Mouse (Mus musculus): ENCODE data around the gene Ttll6. TPM values are rescaled to one million over a fixed set of nuclear protein-coding genes. Genes with fewer than 3 reads are reported as not detected.
A peak's percentile ranks its signal among the peaks of the same experiment; 100 is the strongest.

Gene Ttll6
- polyA plus RNA-seq, 1 experiment from 2014 or later: 0.25 TPM

- no peak overlapping the region for H3K27ac ChIP-seq (replicated peaks)
- ATAC-seq (replicated peaks): no peak
- H3K4me1 ChIP-seq: no peaks in the 10 kb centered on the region
- H3K4me2 ChIP-seq (replicated peaks): no peak overlapping the region
- H3K27me3 ChIP-seq: peaks cover 99% of the 10 kb centered on the region
- no peaks in the 10 kb centered on the region for H3K36me3 ChIP-seq
- H3K9ac ChIP-seq (replicated peaks): no peak overlapping the region
- no peaks in the 10 kb centered on the region for H3K9me3 ChIP-seq
- no peak overlapping the region for H3K4me3 ChIP-seq
Observed at GRCm38 (mm10) chr11:96184233-96184632, 50.6 kb downstream of the Ttll6 start.

- Histone ChIP-seq H3K9me3 (no peaks in the 10 kb centered on the region), H3K36me3 (no peaks in the 10 kb centered on the region), H3K27me3 (peaks cover 99% of the 10 kb centered on the region), H3K27ac (replicated peaks) (no peak overlapping the region), H3K4me2 (replicated peaks) (no peak overlapping the region), H3K4me3 (no peak overlapping the region), H3K9ac (replicated peaks) (no peak overlapping the region), H3K4me1 (no peaks in the 10 kb centered on the region)
- WGBS: 11% methylated on average over 4 of the region's 4 CpGs
- ATAC-seq (replicated peaks): no peak
Observed at GRCm38 (mm10) chr11:96187321-96187720, 53.7 kb downstream of the Ttll6 start.

DNA sequence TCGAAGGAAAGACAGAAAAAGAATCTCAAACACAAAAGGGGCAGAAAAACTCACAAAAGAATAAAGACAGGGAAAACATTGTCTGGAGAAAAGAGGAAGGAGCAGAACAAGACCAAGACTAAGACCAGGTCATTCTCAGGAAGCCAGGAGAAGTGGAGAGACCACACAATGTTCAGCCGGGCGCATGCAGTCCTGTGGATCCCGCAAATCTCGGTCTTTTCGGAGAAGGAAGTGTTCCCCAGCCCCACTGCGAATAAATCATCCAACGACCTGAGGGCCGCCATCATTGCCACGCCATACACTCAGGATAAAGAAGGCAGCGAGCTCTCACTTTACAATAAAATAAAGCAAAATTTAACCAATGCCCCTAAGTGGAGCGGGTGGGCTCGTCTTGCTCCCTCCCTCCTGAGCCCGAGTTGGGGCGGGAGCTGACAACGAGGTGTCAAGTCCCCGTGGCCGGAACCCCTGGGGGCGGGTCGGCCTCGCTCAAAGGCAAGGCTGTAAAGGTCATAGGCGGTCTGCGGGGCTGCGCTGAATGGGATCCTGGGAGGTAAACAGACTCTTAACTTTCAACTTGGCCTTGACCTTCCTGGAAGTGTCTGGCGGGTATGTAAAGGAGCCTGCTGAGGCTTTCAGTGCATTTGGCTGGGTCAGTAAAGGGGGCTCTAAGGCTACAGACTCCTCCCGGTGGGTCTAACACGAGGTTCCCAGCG is 56.4 kb downstream of the Ttll6 start:
- 1% methylated on average over 28 of the region's 28 CpGs for WGBS
- ATAC-seq (replicated peaks): no peak
- H3K4me1 ChIP-seq: 0 out of 2 replicates have a peak, but pooled peaks cover 3% of the 10 kb centered on the region
- no peaks in the 10 kb centered on the region for H3K9me3 ChIP-seq
- no peak overlapping the region for H3K4me3 ChIP-seq
- peaks cover 99% of the 10 kb centered on the region for H3K27me3 ChIP-seq
- no peaks in the 10 kb centered on the region for H3K36me3 ChIP-seq
- no peak overlapping the region for H3K4me2 ChIP-seq (replicated peaks)
- no peak overlapping the region for H3K9ac ChIP-seq (replicated peaks)
- no peak overlapping the region for H3K27ac ChIP-seq (replicated peaks)

DNA sequence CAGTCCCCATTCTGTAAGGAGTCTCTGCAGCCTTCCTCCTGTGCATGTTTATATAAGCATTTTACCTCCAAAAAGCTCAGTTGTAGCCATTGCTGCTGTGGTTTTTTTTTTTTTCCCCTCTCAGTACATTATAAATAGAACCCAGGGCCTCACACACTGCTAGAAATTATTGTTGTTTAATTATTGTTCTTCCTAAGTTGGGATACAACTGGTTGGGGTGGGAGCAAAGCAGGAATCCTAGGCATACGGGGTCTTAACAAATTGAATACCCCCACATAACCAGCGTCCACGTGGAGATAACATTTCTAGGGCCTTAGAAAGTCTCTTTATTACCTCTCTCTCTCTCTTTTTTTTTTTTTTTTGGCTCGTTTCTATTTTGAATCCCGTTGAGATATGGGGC is 57.5 kb downstream of the Ttll6 start:
- H3K9ac ChIP-seq (replicated peaks): no peak overlapping the region
- H3K27ac ChIP-seq (replicated peaks): no peak overlapping the region
- H3K27me3 ChIP-seq: peaks cover 99% of the 10 kb centered on the region
- no peak overlapping the region for H3K4me3 ChIP-seq
- 0 out of 2 replicates have a peak, but pooled peaks cover 3% of the 10 kb centered on the region for H3K4me1 ChIP-seq
- H3K4me2 ChIP-seq (replicated peaks): no peak overlapping the region
- H3K36me3 ChIP-seq: no peaks in the 10 kb centered on the region
- 3% methylated on average over 5 of the region's 5 CpGs for WGBS
- no peak for ATAC-seq (replicated peaks)
- no peaks in the 10 kb centered on the region for H3K9me3 ChIP-seq

GRCm38 (mm10) chr11:96193521-96194400 is 60.2 kb downstream of the Ttll6 start, which contains the start of gene Hoxb13:
Gene Hoxb13 (plus strand): TSS chr11:96194316.
- H3K9me3 ChIP-seq: no peaks in the 10 kb centered on the region
- H3K4me1 ChIP-seq: 0 out of 2 replicates have a peak, but pooled peaks cover 3% of the 10 kb centered on the region
- H3K4me3 ChIP-seq: peak within 1 kb of the TSS; percentile 32
- ATAC-seq (replicated peaks): no peak
- H3K4me2 ChIP-seq (replicated peaks): peak within 1 kb of the TSS; percentile 38
- no peak within 1 kb of the TSS for H3K27ac ChIP-seq (replicated peaks)
- WGBS: 2% methylated on average over 34 of the region's 35 CpGs
- peak within 1 kb of the TSS; percentile 15; the same call in 1 of the 2 replicates for H3K9ac ChIP-seq (replicated peaks)
- no peaks in the 10 kb centered on the region for H3K36me3 ChIP-seq
- H3K27me3 ChIP-seq: peaks cover 99% of the 10 kb centered on the region

GRCm38 (mm10) chr11:96194401-96194710 is 60.8 kb downstream of the Ttll6 start:
- 2% methylated on average over 10 of the region's 10 CpGs for WGBS
- Histone ChIP-seq H3K9me3 (no peaks in the 10 kb centered on the region), H3K27me3 (peaks cover 99% of the 10 kb centered on the region), H3K27ac (replicated peaks) (no peak overlapping the region), H3K9ac (replicated peaks) (peak overlapping the region; percentile 15; the same call in 1 of the 2 replicates), H3K4me1 (0 out of 2 replicates have a peak, but pooled peaks cover 3% of the 10 kb centered on the region), H3K36me3 (no peaks in the 10 kb centered on the region), H3K4me3 (peak overlapping the region; percentile 32), H3K4me2 (replicated peaks) (peak overlapping the region; percentile 38)
- no peak for ATAC-seq (replicated peaks)

GRCm38 (mm10) chr11:96194961-96195640 is 61.5 kb downstream of the Ttll6 start:
- 7% methylated on average over 11 of the region's 11 CpGs for WGBS
- no peak for ATAC-seq (replicated peaks)

DNA sequence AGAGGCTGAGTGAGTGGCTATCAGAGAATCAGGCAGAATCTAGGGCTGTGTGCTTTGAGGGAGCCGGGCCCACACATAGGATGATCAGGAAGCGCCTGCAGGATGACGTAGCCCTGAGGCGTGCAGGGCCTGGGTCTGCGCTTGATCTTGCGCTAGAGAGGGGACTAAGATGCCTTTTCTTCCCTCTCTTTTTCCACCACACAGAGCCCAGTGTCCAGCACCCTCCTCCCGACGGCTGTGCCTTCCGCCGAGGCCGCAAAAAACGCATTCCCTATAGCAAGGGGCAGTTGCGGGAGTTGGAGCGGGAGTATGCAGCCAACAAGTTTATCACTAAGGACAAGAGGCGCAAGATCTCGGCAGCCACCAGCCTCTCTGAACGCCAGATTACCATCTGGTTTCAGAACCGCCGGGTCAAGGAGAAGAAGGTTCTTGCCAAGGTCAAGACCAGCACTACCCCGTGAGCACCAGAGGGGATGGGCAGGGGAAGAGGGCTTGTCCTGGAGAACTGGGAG is 62.2 kb downstream of the Ttll6 start:
- no peak for ATAC-seq (replicated peaks)
- H3K9me3 ChIP-seq: no peaks in the 10 kb centered on the region
- H3K36me3 ChIP-seq: no peaks in the 10 kb centered on the region
- peaks cover 100% of the 10 kb centered on the region for H3K27me3 ChIP-seq
- 0 out of 2 replicates have a peak, but pooled peaks cover 3% of the 10 kb centered on the region for H3K4me1 ChIP-seq
- no peak overlapping the region for H3K9ac ChIP-seq (replicated peaks)
- H3K4me3 ChIP-seq: no peak overlapping the region
- 4% methylated on average over 20 of the region's 20 CpGs for WGBS
- H3K27ac ChIP-seq (replicated peaks): no peak overlapping the region
- no peak overlapping the region for H3K4me2 ChIP-seq (replicated peaks)

More at GRCm38 (mm10) chr11:96194961-96195640, 61.5 kb downstream of the Ttll6 start:
- H3K27me3 ChIP-seq: peaks cover 100% of the 10 kb centered on the region
- H3K36me3 ChIP-seq: no peaks in the 10 kb centered on the region
- no peak overlapping the region for H3K4me2 ChIP-seq (replicated peaks)
- H3K27ac ChIP-seq (replicated peaks): no peak overlapping the region
- H3K4me1 ChIP-seq: 0 out of 2 replicates have a peak, but pooled peaks cover 3% of the 10 kb centered on the region
- no peak overlapping the region for H3K9ac ChIP-seq (replicated peaks)
- no peaks in the 10 kb centered on the region for H3K9me3 ChIP-seq
- H3K4me3 ChIP-seq: no peak overlapping the region

DNA sequence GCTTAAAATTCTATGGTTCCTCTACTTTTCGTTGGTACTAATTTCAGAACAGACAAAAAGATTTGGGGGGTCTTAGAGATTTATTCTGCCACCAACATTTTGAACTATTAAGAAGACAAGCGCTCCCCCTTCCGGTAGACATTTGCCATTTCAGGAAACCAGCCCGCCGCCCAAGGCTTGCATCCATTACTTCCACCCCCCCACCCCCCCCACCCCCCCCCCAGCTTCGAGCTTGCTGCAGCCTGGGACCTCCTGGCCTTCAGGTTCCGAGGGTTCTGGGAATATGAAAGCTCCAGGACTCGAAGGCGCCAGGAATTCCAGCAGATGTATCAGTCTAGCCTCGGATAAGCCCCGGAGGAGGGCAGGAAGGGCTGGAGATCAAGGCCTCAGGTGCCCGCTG is 65.1 kb downstream of the Ttll6 start:
- Histone ChIP-seq H3K4me1 (0 out of 2 replicates have a peak, but pooled peaks cover 3% of the 10 kb centered on the region), H3K4me3 (no peak overlapping the region), H3K27me3 (peaks cover 99% of the 10 kb centered on the region), H3K27ac (replicated peaks) (no peak overlapping the region), H3K9ac (replicated peaks) (no peak overlapping the region), H3K36me3 (no peaks in the 10 kb centered on the region), H3K4me2 (replicated peaks) (no peak overlapping the region), H3K9me3 (no peaks in the 10 kb centered on the region)
- 1% methylated on average over 12 of the region's 12 CpGs for WGBS
- no peak for ATAC-seq (replicated peaks)

GRCm38 (mm10) chr11:96199181-96200086 is 65.8 kb downstream of the Ttll6 start:
- H3K4me1 ChIP-seq: no peaks in the 10 kb centered on the region
- no peak overlapping the region for H3K27ac ChIP-seq (replicated peaks)
- H3K4me2 ChIP-seq (replicated peaks): no peak overlapping the region
- H3K4me3 ChIP-seq: no peak overlapping the region
- H3K9me3 ChIP-seq: no peaks in the 10 kb centered on the region
- H3K9ac ChIP-seq (replicated peaks): no peak overlapping the region
- 2% methylated on average over 22 of the region's 22 CpGs for WGBS
- peaks cover 99% of the 10 kb centered on the region for H3K27me3 ChIP-seq
- H3K36me3 ChIP-seq: no peaks in the 10 kb centered on the region
- no peak for ATAC-seq (replicated peaks)

DNA sequence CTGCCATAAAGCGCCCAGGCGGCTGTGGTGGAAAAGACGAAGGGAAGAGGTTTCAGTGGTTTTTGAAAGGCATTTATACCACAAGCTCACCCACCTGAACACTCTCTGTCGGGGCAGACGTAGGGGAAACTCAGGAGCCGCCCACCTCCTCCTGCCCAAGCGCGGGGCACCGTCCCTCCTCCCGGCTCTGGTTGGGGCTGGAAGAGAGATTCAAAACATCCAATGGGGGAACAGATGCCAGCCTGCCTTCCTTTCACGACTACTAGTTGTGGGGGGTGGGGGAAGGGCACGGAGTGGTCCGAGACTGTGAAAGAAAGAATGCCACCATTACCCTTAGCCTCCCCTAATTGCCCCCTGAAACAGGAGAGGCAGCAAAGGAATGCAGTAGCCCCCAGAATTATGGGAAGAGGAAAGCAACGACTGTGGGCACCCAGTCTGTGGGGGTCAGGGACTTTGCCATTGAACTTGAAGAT is 66.6 kb downstream of the Ttll6 start:
- ATAC-seq (replicated peaks): no peak
- Histone ChIP-seq H3K36me3 (no peaks in the 10 kb centered on the region), H3K27me3 (peaks cover 99% of the 10 kb centered on the region), H3K9ac (replicated peaks) (no peak overlapping the region), H3K4me2 (replicated peaks) (no peak overlapping the region), H3K27ac (replicated peaks) (no peak overlapping the region), H3K4me3 (no peak overlapping the region), H3K4me1 (no peaks in the 10 kb centered on the region), H3K9me3 (no peaks in the 10 kb centered on the region)
- under 1% methylated on average over 14 of the region's 14 CpGs for WGBS
